Mouse (Mus musculus): ENCODE measurements around the gene Gm10139.
"Not testable (repeated sequence)": the region's sequence is repeated elsewhere in the genome, so short reads cannot be mapped to it uniquely, and the experiment has no call there.

Gm10139 gene

GRCm38 (mm10) chr13:65512378-65512777 is at the start of gene Gm10139:
Gene Gm10139, plus strand, starts transcription at chr13:65512678.
- not testable (repeated sequence) for DNase-seq

GRCm38 (mm10) chr13:65557636-65558035 is 45.2 kb downstream of the Gm10139 start:
- not testable (repeated sequence) for DNase-seq
